Mouse (Mus musculus) midbrain, embryonic 11.5 days (tissue): ENCODE data around the gene Snx17. TPM values are rescaled to one million over a fixed set of nuclear protein-coding genes. Genes with fewer than 3 reads are reported as not detected.
"Not testable (repeated sequence)": the region's sequence is repeated elsewhere in the genome, so short reads cannot be mapped to it uniquely, and the experiment has no call there.

Experiments used
- ATAC-seq: fragments of 200-750 bp; cut with Nextera tagmentation; 2 replicates; pipeline ENCODE4 v1.8.0; 2017; ENCODE audit warnings: moderate TSS enrichment, moderate library complexity; ENCODE audit not compliant: low FRiP score
- DNase-seq: peaks from one replicate; pipeline ENCODE4 v3.0.0; 2015; ENCODE audit warnings: low spot score; ENCODE audit errors: missing footprints
- H3K27ac ChIP-seq: fragments of 300-500 bp; sonication (generic); 2 replicates; pipeline ENCODE4 v1.5.1; 2014; ENCODE audit warnings: low read depth, low read length
- H3K27me3 ChIP-seq: fragments of 300-500 bp; sonication (generic); 2 replicates; pipeline ENCODE4 v1.6.1; 2014; ENCODE audit warnings: mild to moderate bottlenecking, low read length, moderate library complexity, mixed read lengths; ENCODE audit not compliant: control insufficient read depth, insufficient read depth
- H3K36me3 ChIP-seq: fragments of 300-500 bp; sonication (generic); 2 replicates; pipeline ENCODE4 v1.6.1; 2014; ENCODE audit warnings: mild to moderate bottlenecking, low read length, moderate library complexity, mixed read lengths; ENCODE audit not compliant: control insufficient read depth, insufficient read depth
- H3K4me1 ChIP-seq: fragments of 300-500 bp; sonication (generic); 2 replicates; pipeline ENCODE4 v1.6.1; 2014; ENCODE audit warnings: low read length; ENCODE audit not compliant: control insufficient read depth, insufficient read depth
- H3K4me2 ChIP-seq: fragments of 300-500 bp; sonication (generic); 2 replicates; pipeline ENCODE4 v1.6.1; 2014; ENCODE audit warnings: mild to moderate bottlenecking, moderate library complexity
- H3K4me3 ChIP-seq: fragments of 300-500 bp; sonication (generic); 2 replicates; pipeline ENCODE4 v1.5.1; 2014; ENCODE audit warnings: low read depth, low read length
- H3K9ac ChIP-seq: fragments of 300-500 bp; sonication (generic); 2 replicates; pipeline ENCODE4 v1.6.1; 2014; ENCODE audit warnings: low read length
- H3K9me3 ChIP-seq: fragments of 300-500 bp; sonication (generic); 2 replicates; pipeline ENCODE4 v1.6.1; 2016; ENCODE audit warnings: low read length; ENCODE audit not compliant: control insufficient read depth
- WGBS: fragments of 180-500 bp; shearing (Covaris S2); extraction: QIAGEN DNeasy Blood & Tissue Kit; methylation state at CpG from one replicate; pipeline ENCODE4 v1.1.7; 2014; 5-methylcytosine and 5-hydroxymethylcytosine counted together
- polyA plus RNA-seq: library from polyadenylated mRNA; unstranded; fragments of >200 nt; fragmentation: Nextera tagmentation; extraction: Ambion mirVana; gene quantifications from 2 replicates; pipeline ENCODE4 v1.2.1, GENCODE M21; 2014

Snx17 gene
- polyA plus RNA-seq, 1 experiment from 2014 or later, result 150 TPM

GRCm38 (mm10) chr5:31200327-31200768 lies 7.3 kb downstream of the Snx17 start:
- Histone ChIP-seq H3K4me2 (no peak overlapping the region), H3K9ac (0 out of 2 replicates have a peak overlapping the region, but pooled peaks have one; percentile 21), H3K27ac (no peak overlapping the region), H3K27me3 (no peaks in the 10 kb centered on the region), H3K4me3 (0 out of 2 replicates have a peak overlapping the region, but pooled peaks have one; percentile 1), H3K4me1 (peaks cover 12% of the 10 kb centered on the region), H3K36me3 (peaks cover 30% of the 10 kb centered on the region), H3K9me3 (peaks cover 4% of the 10 kb centered on the region)
- DNase-seq (no peak), ATAC-seq (no peak)
- WGBS, result 89% methylated on average over 27 of the region's 27 CpGs

DNA sequence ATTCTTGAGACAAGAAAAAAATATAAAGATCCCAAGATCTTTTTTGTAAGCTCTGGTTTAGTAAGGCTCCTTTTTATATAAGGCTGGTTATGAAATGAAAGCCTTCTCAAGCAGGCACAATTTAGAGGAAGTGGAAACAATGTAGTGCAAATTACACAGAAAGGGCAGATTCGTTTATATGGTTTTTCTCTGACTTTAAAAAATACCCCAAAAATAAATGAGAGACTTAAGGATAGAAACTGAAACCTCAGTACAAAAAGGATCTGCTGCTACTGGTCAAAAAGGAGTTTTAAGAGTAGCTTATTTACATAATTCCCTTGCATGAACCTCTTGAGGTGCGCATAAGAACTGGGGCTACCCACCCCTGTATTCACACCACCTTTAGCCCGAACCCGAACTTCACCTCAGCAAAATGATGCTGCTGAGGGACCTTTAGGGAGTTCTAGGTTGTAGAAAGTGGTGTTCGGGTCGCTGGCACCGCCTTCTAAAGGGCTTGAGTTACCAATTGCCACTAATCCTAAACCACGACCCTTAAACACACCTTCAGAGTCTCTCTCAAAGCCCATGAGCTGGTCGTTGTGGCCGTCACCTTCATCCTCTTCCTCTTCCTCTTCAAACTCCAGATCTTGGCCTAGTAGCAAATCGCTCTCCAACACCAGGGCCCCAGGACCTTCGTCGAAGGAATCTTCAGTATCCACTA lies 8.2 kb downstream of the Snx17 start:
- ATAC-seq, result no peak
- Histone ChIP-seq H3K27me3 (no peaks in the 10 kb centered on the region), H3K9ac (peak overlapping the region; percentile 88), H3K4me1 (peaks cover 12% of the 10 kb centered on the region), H3K9me3 (peaks cover 4% of the 10 kb centered on the region), H3K4me3 (peak overlapping the region; percentile 76), H3K4me2 (peak overlapping the region; percentile 63), H3K27ac (peak overlapping the region; percentile 74), H3K36me3 (peaks cover 29% of the 10 kb centered on the region)
- 20% methylated on average over 13 of the region's 13 CpGs for WGBS
- DNase-seq, result peak; percentile 44

GRCm38 (mm10) chr5:31201742-31202590 lies 8.9 kb downstream of the Snx17 start, which contains the start of gene Zfp513:
TSS of gene Zfp513 (minus strand) at chr5:31202303.
- H3K36me3 ChIP-seq, result peaks cover 28% of the 10 kb centered on the region
- peak within 1 kb of the TSS; percentile 88 for H3K9ac ChIP-seq
- H3K27ac ChIP-seq, result peak within 1 kb of the TSS; percentile 74
- peak; percentile 98 for DNase-seq
- H3K4me3 ChIP-seq, result peak within 1 kb of the TSS; percentile 76
- under 1% methylated on average over 53 of the region's 53 CpGs for WGBS
- peaks cover 4% of the 10 kb centered on the region for H3K9me3 ChIP-seq
- ATAC-seq, result peak; percentile 97
- H3K4me2 ChIP-seq, result peak within 1 kb of the TSS; percentile 64
- H3K27me3 ChIP-seq, result no peaks in the 10 kb centered on the region
- peaks cover 12% of the 10 kb centered on the region for H3K4me1 ChIP-seq

DNA sequence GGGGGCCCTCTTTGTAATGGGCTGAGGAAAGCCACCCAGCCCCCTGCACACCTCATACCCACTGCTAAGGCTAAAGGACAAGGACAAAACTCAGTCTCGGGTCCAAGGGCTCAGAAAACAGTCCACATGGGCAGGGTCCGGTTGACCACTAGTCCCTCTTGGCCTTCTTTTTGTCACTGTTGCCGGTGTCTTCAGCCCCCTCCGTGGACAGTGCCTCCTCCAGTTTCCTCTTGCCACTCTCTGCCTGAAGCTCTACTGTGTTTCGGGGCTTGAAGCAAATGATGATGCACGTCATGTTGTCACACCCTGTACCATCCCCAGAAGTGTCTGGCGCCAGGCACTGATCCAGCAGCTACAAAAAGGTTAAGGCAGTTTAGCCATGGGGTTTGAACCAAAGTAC lies 9.9 kb downstream of the Snx17 start:
- DNase-seq, result peak; percentile 65
- H3K4me2 ChIP-seq, result peak overlapping the region; percentile 64
- peaks cover 12% of the 10 kb centered on the region for H3K4me1 ChIP-seq
- peak overlapping the region; percentile 71; the same call in 1 of the 2 replicates for H3K27ac ChIP-seq
- ATAC-seq, result no peak
- peak overlapping the region; percentile 71; the same call in 1 of the 2 replicates for H3K9ac ChIP-seq
- H3K9me3 ChIP-seq, result peaks cover 4% of the 10 kb centered on the region
- peaks cover 27% of the 10 kb centered on the region for H3K36me3 ChIP-seq
- H3K27me3 ChIP-seq, result no peaks in the 10 kb centered on the region
- H3K4me3 ChIP-seq, result peak overlapping the region; percentile 76
- WGBS, result 86% methylated on average over 7 of the region's 7 CpGs

DNA sequence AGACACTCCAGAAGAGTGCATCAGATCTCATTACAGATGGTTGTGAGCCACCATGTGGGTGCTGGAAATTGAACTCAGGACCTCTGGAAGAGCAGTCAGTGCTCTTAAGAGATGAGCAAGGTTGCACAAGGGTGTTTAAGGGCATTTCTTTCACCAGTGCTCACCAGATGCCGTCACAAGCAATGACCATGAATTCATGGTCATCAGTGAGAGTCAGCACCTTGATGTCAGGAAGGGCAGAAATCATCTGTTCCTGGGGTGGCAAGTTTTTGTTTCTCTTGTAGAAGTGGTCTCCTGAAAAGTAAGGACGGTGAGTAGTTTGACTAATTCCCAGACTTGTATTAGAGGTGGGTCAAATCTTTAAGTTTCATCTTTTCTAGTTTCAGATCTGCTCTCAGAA lies 10.8 kb downstream of the Snx17 start:
- Histone ChIP-seq H3K36me3 (peaks cover 22% of the 10 kb centered on the region), H3K27ac (no peak overlapping the region), H3K4me2 (no peak overlapping the region), H3K4me1 (peaks cover 12% of the 10 kb centered on the region), H3K9ac (no peak overlapping the region), H3K9me3 (peaks cover 4% of the 10 kb centered on the region), H3K4me3 (no peak overlapping the region), H3K27me3 (no peaks in the 10 kb centered on the region)
- no peak for DNase-seq
- ATAC-seq, result no peak
- WGBS, result 92% methylated on average over 2 of the region's 2 CpGs

GRCm38 (mm10) chr5:31204421-31204820 lies 11.4 kb downstream of the Snx17 start:
- H3K36me3 ChIP-seq, result peaks cover 19% of the 10 kb centered on the region
- DNase-seq (peak; percentile 37), ATAC-seq (no peak)
- H3K27me3 ChIP-seq, result no peaks in the 10 kb centered on the region
- no peak overlapping the region for H3K27ac ChIP-seq
- no peak overlapping the region for H3K4me3 ChIP-seq
- no peak overlapping the region for H3K4me2 ChIP-seq
- H3K9ac ChIP-seq, result no peak overlapping the region
- H3K4me1 ChIP-seq, result peaks cover 12% of the 10 kb centered on the region
- 93% methylated on average over 6 of the region's 6 CpGs for WGBS
- peaks cover 4% of the 10 kb centered on the region for H3K9me3 ChIP-seq

GRCm38 (mm10) chr5:31216554-31216953 lies 23.5 kb downstream of the Snx17 start:
- H3K4me2 ChIP-seq, H3K4me3 ChIP-seq, H3K27me3 ChIP-seq, DNase-seq, H3K9ac ChIP-seq, H3K36me3 ChIP-seq, H3K4me1 ChIP-seq, H3K9me3 ChIP-seq, ATAC-seq, H3K27ac ChIP-seq: not testable (repeated sequence)
- WGBS, result 91% methylated on average over 6 of the region's 6 CpGs

DNA sequence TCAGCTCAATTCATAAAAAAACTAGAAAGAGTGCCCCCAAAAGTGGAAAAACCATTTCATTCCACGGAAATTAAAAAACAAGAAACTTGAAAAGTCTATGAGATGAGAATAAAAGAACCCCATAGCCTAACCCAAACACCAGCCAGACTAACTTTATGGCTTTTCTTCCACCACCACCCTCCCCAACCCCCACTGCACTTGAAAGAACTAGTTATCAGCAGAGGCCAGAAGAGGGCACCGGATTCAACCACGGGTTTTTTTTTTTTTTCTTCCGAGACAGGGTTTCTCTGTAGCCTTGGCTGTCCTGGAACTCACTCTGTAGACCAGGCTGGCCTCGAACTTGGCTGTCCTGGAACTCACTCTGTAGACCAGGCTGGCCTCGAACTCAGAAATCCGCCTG lies 25.3 kb downstream of the Snx17 start:
- H3K4me1 ChIP-seq, result peaks cover 8% of the 10 kb centered on the region; the same call in 1 of the 2 replicates
- H3K9ac ChIP-seq, result no peak overlapping the region
- no peaks in the 10 kb centered on the region for H3K27me3 ChIP-seq
- no peaks in the 10 kb centered on the region for H3K9me3 ChIP-seq
- H3K36me3 ChIP-seq, result no peaks in the 10 kb centered on the region
- DNase-seq (no peak), ATAC-seq (no peak)
- no peak overlapping the region for H3K4me2 ChIP-seq
- no peak overlapping the region for H3K4me3 ChIP-seq
- no peak overlapping the region for H3K27ac ChIP-seq
- 65% methylated on average over 7 of the region's 7 CpGs for WGBS

DNA sequence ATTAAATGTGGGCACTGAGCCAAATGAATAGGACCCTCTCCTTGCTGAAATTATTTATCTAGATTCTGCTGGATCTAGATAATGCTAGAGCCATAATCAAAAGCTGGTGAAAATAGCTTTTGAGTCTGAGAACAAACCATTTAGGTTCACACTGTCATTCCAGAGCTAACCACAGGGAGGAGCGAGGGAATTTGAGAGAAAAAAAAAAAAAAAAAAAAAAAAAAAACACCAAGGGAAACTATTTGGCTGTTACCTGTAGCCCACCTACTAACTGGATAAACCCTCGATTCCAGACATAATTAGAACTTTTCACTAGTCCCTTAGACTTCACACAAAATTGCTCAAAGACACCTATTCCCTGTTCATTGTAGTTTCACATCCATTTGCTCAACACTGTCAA lies 26.0 kb downstream of the Snx17 start:
- no peaks in the 10 kb centered on the region for H3K9me3 ChIP-seq
- no peak overlapping the region for H3K9ac ChIP-seq
- H3K4me1 ChIP-seq, result peaks cover 8% of the 10 kb centered on the region; the same call in 1 of the 2 replicates
- H3K27me3 ChIP-seq, result no peaks in the 10 kb centered on the region
- no peak for ATAC-seq
- peak overlapping the region; percentile 85 for H3K4me2 ChIP-seq
- DNase-seq, result peak; percentile 88
- no peak overlapping the region for H3K27ac ChIP-seq
- H3K36me3 ChIP-seq, result no peaks in the 10 kb centered on the region
- H3K4me3 ChIP-seq, result peak overlapping the region; percentile 17
- WGBS, result 6% methylated on average over 2 of the region's 2 CpGs
